ENCODE assay signal across 16 mouse cellular contexts in genomic region chr1:194496424-194496823, GRCm38 (mm10).
"Had no signal": no experiment of that assay in that cellular context is flagged by ENCODE, and none has a peak within 500 bp of the region (broad histone marks: within the 10 kb centered on the region; RNA-seq: fewer than 3 reads in every experiment).

No protein-coding gene starts in this region.

- H3K27me3 ChIP-seq: neural tube, embryonic 12.5 days; neural tube, embryonic 13.5 days; neural tube, embryonic 15.5 days; stomach, embryonic 15.5 days had no signal

- H3K9me3 ChIP-seq: neural tube, embryonic 12.5 days; neural tube, embryonic 13.5 days; neural tube, embryonic 15.5 days; stomach, embryonic 15.5 days had no signal

- H3K4me3 ChIP-seq: neural tube, embryonic 12.5 days; neural tube, embryonic 13.5 days; neural tube, embryonic 15.5 days; stomach, embryonic 15.5 days had no signal

- H3K27ac ChIP-seq: neural tube, embryonic 12.5 days; neural tube, embryonic 13.5 days; neural tube, embryonic 15.5 days; stomach, embryonic 15.5 days had no signal

- H3K4me2 ChIP-seq: neural tube, embryonic 12.5 days; neural tube, embryonic 13.5 days; neural tube, embryonic 15.5 days; stomach, embryonic 15.5 days had no signal

- DNase-seq: retina, postnatal 1 day; right cerebral cortex, adult 18-20 months; right cerebral cortex, postnatal 14 days; right cerebral cortex, postnatal 25 days; right cerebral cortex, postnatal 4 days; spleen, adult 18-20 months; thymus, adult 18-20 months; thymus, adult 2 months; thymus, postnatal 14 days; thymus, postnatal 25 days; thymus, postnatal 36 days; thymus, postnatal 4 days had no signal

- H3K4me1 ChIP-seq: neural tube, embryonic 12.5 days; neural tube, embryonic 13.5 days; neural tube, embryonic 15.5 days; stomach, embryonic 15.5 days had no signal

- H3K9ac ChIP-seq: neural tube, embryonic 12.5 days; neural tube, embryonic 13.5 days; neural tube, embryonic 15.5 days; stomach, embryonic 15.5 days had no signal

- H3K36me3 ChIP-seq: neural tube, embryonic 12.5 days; neural tube, embryonic 13.5 days; neural tube, embryonic 15.5 days; stomach, embryonic 15.5 days had no signal
